Mouse (Mus musculus): ENCODE results near the gene Ppp1r18. TPM values are rescaled to one million over a fixed set of nuclear protein-coding genes. Genes with fewer than 3 reads are reported as not detected.

Ppp1r18 gene
- polyA plus RNA-seq (2014; fragmentation: Nextera tagmentation; extraction: Ambion mirVana) = 21.3 and 25.0 TPM in 2 replicates

DNA sequence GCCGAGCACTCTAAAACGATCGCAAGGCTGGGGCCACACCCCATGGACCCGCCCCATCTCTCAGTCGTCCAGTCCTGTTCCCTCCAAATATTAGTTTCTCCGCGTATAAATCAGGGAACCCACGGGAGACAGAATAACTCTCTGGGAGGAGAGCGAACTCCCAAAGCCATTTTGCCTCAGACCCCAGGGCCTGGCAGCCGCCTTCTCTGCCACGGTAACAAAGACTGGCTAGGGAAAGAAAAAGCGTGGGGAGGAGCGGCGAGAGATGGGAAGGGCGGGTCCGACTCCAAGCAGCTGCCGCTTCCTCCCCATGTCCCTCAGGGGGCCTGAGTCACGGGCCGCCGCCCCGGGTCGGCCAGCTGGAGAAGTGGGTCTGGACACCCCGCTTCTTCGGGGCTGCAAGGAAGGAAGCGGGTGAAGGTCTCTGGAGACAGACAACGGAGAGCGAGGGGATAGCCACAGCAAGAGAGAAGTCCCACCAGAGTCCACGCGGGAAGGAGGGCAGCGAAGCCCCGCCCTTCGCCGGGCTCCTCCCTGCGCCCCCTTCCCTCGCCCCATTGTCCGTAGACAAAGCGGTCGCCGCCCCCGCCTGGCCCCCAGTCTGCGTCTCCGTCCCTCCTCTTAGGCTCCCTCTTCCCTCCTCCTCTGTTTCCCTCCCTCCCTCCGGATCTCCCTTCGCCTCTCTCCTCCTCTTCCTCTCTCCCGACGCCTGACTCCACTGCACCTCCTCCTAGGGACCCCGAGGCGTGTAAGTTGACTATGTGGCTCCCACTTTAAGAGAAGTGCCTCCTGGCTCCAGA, at the start of gene Ppp1r18:
Ppp1r18 (plus strand) TSS at position 113 of the 800 bp plus-strand sequence.
- Histone ChIP-seq H3K4me1 (ENCODE audit: control insufficient read depth, insufficient read depth, low read length) (peaks cover 35% of the 10 kb centered on the region), H3K9me3 (replicated peaks; ENCODE audit: control insufficient read depth, low read length) (no peaks in the 10 kb centered on the region), H3K27me3 (ENCODE audit: control insufficient read depth, insufficient read depth, low read length) (no peaks in the 10 kb centered on the region), H3K36me3 (ENCODE audit: control insufficient read depth, insufficient read depth, low read length) (peaks cover under 1% of the 10 kb centered on the region; the same call in 1 of the 2 replicates), H3K9ac (ENCODE audit: low read depth, low read length) (peak within 1 kb of the TSS; percentile 90), H3K4me2 (peak within 1 kb of the TSS; percentile 98), H3K27ac (ENCODE audit: low read depth, low read length) (peak within 1 kb of the TSS; percentile 83), H3K4me3 (ENCODE audit: low read depth, low read length) (peak within 1 kb of the TSS; percentile 49)
- under 1% methylated on average over 45 of the region's 48 CpGs for WGBS (ENCODE audit: insufficient replicate concordance)
- ATAC-seq (replicated peaks; ENCODE audit: insufficient number of reproducible peaks, low FRiP score, low TSS enrichment) = peak; percentile 67

DNA sequence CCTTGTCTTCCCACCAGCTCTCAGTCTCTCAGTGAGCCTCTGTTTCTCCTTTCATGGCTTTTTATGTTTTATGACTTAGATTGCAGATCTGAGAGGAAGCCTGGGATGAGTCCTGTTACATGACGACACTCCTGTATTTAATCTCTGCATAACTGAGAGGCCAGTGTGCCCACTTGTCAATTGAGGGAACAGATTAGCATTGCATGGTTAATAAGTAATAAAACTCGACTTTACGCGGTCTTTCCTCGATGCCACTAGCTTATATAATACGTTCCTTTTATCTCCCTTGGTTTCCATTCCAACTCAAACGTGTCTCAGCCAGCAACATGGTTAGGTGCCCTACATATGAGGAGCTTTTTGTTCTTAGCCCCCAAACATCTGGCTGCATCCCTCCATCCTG, 49.6 kb upstream of the Ppp1r18 start:
- Histone ChIP-seq H3K4me2 (no peak overlapping the region; the same call in 1 of the 2 replicates), H3K4me3 (ENCODE audit: low read depth, low read length) (no peak overlapping the region), H3K27me3 (ENCODE audit: control insufficient read depth, insufficient read depth, low read length) (0 out of 2 replicates have a peak, but pooled peaks cover 2% of the 10 kb centered on the region), H3K4me1 (ENCODE audit: control insufficient read depth, insufficient read depth, low read length) (peaks cover 38% of the 10 kb centered on the region), H3K9ac (ENCODE audit: low read depth, low read length) (no peak overlapping the region), H3K27ac (ENCODE audit: low read depth, low read length) (peak overlapping the region; percentile 50; the same call in 1 of the 2 replicates), H3K9me3 (replicated peaks; ENCODE audit: control insufficient read depth, low read length) (no peaks in the 10 kb centered on the region), H3K36me3 (ENCODE audit: control insufficient read depth, insufficient read depth, low read length) (no peaks in the 10 kb centered on the region)
- 61% methylated on average over 7 of the region's 7 CpGs for WGBS (ENCODE audit: insufficient replicate concordance)
- ATAC-seq (replicated peaks; ENCODE audit: insufficient number of reproducible peaks, low FRiP score, low TSS enrichment) = no peak

DNA sequence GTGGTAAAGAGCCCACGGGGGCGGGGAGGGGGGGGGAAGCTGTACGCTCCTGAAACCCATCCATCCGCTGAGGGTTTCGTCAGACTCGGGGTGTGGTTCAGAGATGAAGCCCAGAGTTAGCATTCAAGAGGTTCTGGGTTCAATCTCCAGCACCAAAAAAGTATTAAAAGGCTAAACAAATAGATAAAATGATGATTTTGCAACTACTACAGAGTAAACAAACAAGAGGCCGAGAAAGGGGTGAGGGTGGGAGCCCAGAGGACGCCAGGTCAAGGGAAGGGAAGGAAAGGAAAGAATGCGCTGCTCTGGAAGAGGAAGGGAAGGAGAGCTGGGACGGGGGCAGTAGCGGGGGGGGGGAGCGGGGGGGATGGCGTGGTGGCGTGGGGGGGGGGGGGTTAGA, 48.7 kb upstream of the Ppp1r18 start:
- WGBS (ENCODE audit: insufficient replicate concordance) = 48% methylated on average over 7 of the region's 14 CpGs
- no peaks in the 10 kb centered on the region for H3K36me3 ChIP-seq (ENCODE audit: control insufficient read depth, insufficient read depth, low read length)
- H3K27me3 ChIP-seq (ENCODE audit: control insufficient read depth, insufficient read depth, low read length) = 0 out of 2 replicates have a peak, but pooled peaks cover 2% of the 10 kb centered on the region
- ATAC-seq (replicated peaks; ENCODE audit: insufficient number of reproducible peaks, low FRiP score, low TSS enrichment) = no peak
- H3K4me3 ChIP-seq (ENCODE audit: low read depth, low read length) = no peak overlapping the region
- H3K4me2 ChIP-seq = no peak overlapping the region
- no peak overlapping the region; the same call in 1 of the 2 replicates for H3K27ac ChIP-seq (ENCODE audit: low read depth, low read length)
- H3K9me3 ChIP-seq (replicated peaks; ENCODE audit: control insufficient read depth, low read length) = no peaks in the 10 kb centered on the region
- H3K4me1 ChIP-seq (ENCODE audit: control insufficient read depth, insufficient read depth, low read length) = peaks cover 38% of the 10 kb centered on the region
- H3K9ac ChIP-seq (ENCODE audit: low read depth, low read length) = no peak overlapping the region

DNA sequence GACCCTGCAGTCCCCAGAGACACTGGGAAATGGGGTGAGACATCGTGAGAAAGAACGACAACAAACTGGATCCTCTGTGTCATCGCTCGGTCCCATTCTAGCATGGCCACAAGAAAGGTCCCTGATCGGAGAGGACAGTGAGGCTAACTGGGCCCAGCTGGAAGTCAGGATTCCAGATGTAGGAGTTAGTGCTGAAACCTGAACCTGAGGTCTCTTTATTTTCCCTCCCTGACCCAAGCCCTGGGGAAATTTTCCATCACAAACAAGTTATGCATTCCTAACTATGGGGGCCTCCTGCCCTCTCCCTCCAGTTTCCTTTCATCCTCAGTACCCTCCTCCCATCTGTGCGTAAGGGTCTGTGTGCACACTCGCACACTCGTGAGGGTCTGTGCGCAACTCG, 48.2 kb upstream of the Ppp1r18 start:
- peaks cover 41% of the 10 kb centered on the region for H3K4me1 ChIP-seq (ENCODE audit: control insufficient read depth, insufficient read depth, low read length)

GRCm38 (mm10) chr17:35820111-35820510, 45.3 kb upstream of the Ppp1r18 start:
- no peaks in the 10 kb centered on the region for H3K9me3 ChIP-seq (replicated peaks; ENCODE audit: control insufficient read depth, low read length)
- no peak overlapping the region for H3K4me3 ChIP-seq (ENCODE audit: low read depth, low read length)
- WGBS (ENCODE audit: insufficient replicate concordance) = 76% methylated on average over 5 of the region's 5 CpGs
- 0 out of 2 replicates have a peak, but pooled peaks cover 2% of the 10 kb centered on the region for H3K27me3 ChIP-seq (ENCODE audit: control insufficient read depth, insufficient read depth, low read length)
- H3K9ac ChIP-seq (ENCODE audit: low read depth, low read length) = no peak overlapping the region
- H3K4me2 ChIP-seq = no peak overlapping the region
- H3K36me3 ChIP-seq (ENCODE audit: control insufficient read depth, insufficient read depth, low read length) = no peaks in the 10 kb centered on the region
- H3K4me1 ChIP-seq (ENCODE audit: control insufficient read depth, insufficient read depth, low read length) = peaks cover 27% of the 10 kb centered on the region
- no peak overlapping the region for H3K27ac ChIP-seq (ENCODE audit: low read depth, low read length)
- no peak for ATAC-seq (replicated peaks; ENCODE audit: insufficient number of reproducible peaks, low FRiP score, low TSS enrichment)

More for the DNA sequence above, 48.2 kb upstream of the Ppp1r18 start:
- Histone ChIP-seq H3K4me3 (ENCODE audit: low read depth, low read length) (no peak overlapping the region), H3K9me3 (replicated peaks; ENCODE audit: control insufficient read depth, low read length) (no peaks in the 10 kb centered on the region), H3K36me3 (ENCODE audit: control insufficient read depth, insufficient read depth, low read length) (no peaks in the 10 kb centered on the region), H3K9ac (ENCODE audit: low read depth, low read length) (no peak overlapping the region), H3K27ac (ENCODE audit: low read depth, low read length) (no peak overlapping the region), H3K27me3 (ENCODE audit: control insufficient read depth, insufficient read depth, low read length) (0 out of 2 replicates have a peak, but pooled peaks cover 2% of the 10 kb centered on the region), H3K4me2 (0 out of 2 replicates have a peak overlapping the region, but pooled peaks have one; percentile 6)
- WGBS (ENCODE audit: insufficient replicate concordance) = 45% methylated on average over 10 of the region's 10 CpGs
- ATAC-seq (replicated peaks; ENCODE audit: insufficient number of reproducible peaks, low FRiP score, low TSS enrichment) = no peak

DNA sequence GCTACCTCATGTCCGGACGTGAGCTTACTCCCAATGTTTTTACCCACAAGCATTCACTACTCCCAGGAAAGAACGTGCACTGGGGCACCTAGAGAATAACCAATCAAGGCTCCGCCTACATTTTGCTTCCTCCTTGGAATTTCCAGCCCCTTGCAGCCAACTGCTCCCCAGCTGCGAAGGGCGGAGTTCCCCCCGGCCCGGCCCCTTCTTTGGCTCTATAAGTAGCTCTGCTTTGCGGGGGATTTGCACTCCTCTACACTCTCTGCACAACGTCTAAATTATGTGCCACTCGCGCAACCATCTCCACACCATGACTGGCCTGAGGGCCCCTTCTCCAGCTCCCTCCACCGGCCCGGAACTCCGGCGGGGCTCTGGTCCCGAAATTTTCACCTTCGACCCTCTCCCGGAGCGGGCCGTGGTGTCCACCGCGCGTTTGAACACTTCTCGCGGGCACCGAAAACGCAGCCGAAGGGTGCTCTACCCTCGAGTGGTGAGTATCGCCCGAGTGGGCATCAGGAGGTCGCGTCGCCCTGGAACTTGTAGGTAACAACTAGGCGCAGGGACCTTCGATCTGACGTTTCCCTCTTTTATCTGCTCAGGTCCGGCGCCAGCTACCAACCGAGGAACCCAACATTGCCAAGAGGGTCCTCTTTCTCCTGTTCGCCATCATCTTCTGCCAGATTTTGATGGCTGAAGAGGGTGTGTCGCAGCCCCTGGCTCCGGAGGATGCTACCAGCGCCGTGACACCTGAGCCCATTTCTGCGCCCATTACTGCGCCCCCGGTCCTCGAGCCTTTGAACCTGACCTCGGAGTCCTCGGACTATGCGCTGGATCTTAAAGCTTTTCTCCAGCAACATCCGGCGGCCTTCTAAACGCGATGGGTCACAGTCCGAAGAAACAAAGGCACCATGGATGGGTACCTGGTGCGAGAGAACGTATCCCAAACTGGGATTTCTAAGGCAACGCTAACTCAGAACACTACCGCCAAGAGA, 43.7 kb upstream of the Ppp1r18 start, which contains the start of gene Ier3:
Ier3 (plus strand) TSS at position 246 of the 992 bp plus-strand sequence.
- peaks cover 12% of the 10 kb centered on the region for H3K4me1 ChIP-seq (ENCODE audit: control insufficient read depth, insufficient read depth, low read length)
- under 1% methylated on average over 62 of the region's 62 CpGs for WGBS (ENCODE audit: insufficient replicate concordance)
- H3K4me2 ChIP-seq = peak within 1 kb of the TSS; percentile 98
- peak within 1 kb of the TSS; percentile 79 for H3K9ac ChIP-seq (ENCODE audit: low read depth, low read length)
- ATAC-seq (replicated peaks; ENCODE audit: insufficient number of reproducible peaks, low FRiP score, low TSS enrichment) = 0 out of 2 replicates have a peak, but pooled peaks have one; percentile 28
- peaks cover 6% of the 10 kb centered on the region for H3K36me3 ChIP-seq (ENCODE audit: control insufficient read depth, insufficient read depth, low read length)
- H3K27ac ChIP-seq (ENCODE audit: low read depth, low read length) = peak within 1 kb of the TSS; percentile 80
- no peaks in the 10 kb centered on the region for H3K9me3 ChIP-seq (replicated peaks; ENCODE audit: control insufficient read depth, low read length)
- H3K27me3 ChIP-seq (ENCODE audit: control insufficient read depth, insufficient read depth, low read length) = 0 out of 2 replicates have a peak, but pooled peaks cover 2% of the 10 kb centered on the region
- H3K4me3 ChIP-seq (ENCODE audit: low read depth, low read length) = peak within 1 kb of the TSS; percentile 63

DNA sequence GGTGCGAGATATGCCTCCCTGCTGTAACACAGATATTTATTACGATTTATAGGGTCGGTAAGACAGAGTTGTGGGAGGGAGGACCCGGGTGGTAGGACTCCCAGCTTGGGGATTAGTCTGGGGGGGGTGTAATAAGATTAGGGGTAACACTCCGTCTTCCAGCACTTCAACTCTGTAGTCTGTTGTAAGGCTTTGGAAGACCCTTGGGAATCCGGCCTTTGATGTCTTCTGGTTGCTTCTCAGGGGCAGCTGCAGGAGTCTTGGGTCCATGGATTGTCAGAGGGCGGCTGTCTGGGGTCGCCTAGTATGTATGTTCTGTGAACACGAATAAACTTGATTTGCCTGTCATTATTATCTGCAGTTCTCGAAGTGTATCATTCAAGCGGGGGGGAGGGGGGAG, 42.8 kb upstream of the Ppp1r18 start:
- peak overlapping the region; percentile 98 for H3K4me2 ChIP-seq
- H3K4me1 ChIP-seq (ENCODE audit: control insufficient read depth, insufficient read depth, low read length) = peaks cover 8% of the 10 kb centered on the region; the same call in 1 of the 2 replicates
- H3K27ac ChIP-seq (ENCODE audit: low read depth, low read length) = peak overlapping the region; percentile 80
- H3K4me3 ChIP-seq (ENCODE audit: low read depth, low read length) = peak overlapping the region; percentile 63
- H3K9ac ChIP-seq (ENCODE audit: low read depth, low read length) = peak overlapping the region; percentile 79
- no peaks in the 10 kb centered on the region for H3K9me3 ChIP-seq (replicated peaks; ENCODE audit: control insufficient read depth, low read length)
- peaks cover 12% of the 10 kb centered on the region for H3K36me3 ChIP-seq (ENCODE audit: control insufficient read depth, insufficient read depth, low read length)
- 0 out of 2 replicates have a peak, but pooled peaks have one; percentile 1 for ATAC-seq (replicated peaks; ENCODE audit: insufficient number of reproducible peaks, low FRiP score, low TSS enrichment)
- H3K27me3 ChIP-seq (ENCODE audit: control insufficient read depth, insufficient read depth, low read length) = 0 out of 2 replicates have a peak, but pooled peaks cover 2% of the 10 kb centered on the region
- under 1% methylated on average over 11 of the region's 11 CpGs for WGBS (ENCODE audit: insufficient replicate concordance)

All from heart, embryonic 11.5 days (tissue).